Mouse (Mus musculus): ENCODE measurements around the gene Slc2a6.

GRCm38 (mm10) chr2:27032361-27032760 lies 4.6 kb upstream of the Slc2a6 start:
- TF ChIP-seq CTCF (IDR thresholded peaks at IDR 0.05; ENCODE audit: low read depth) (peak; percentile 47), EP300 (optimal IDR thresholded peaks at IDR 0.05) (no peak)
